Mouse (Mus musculus) monocyte, adult 59 days (primary cell): ENCODE data around the gene Yipf4. TPM values are rescaled to one million over a fixed set of nuclear protein-coding genes. Genes with fewer than 3 reads are reported as not detected.

Experiments
- total RNA-seq, 2 experiments: library from RNA; stranded (reverse); gene quantifications; one replicate each; pipeline ENCODE4 v1.2.4; 2023

Gene Yipf4
- total RNA-seq, result 10 to 100 TPM; 35.8 to 65.6 TPM

GRCm38 (mm10) chr17:74489024-74489900, at the start of gene Yipf4:
TSS of gene Yipf4 (plus strand) at chr17:74489493.

GRCm38 (mm10) chr17:74458711-74459408, 30.4 kb upstream of the Yipf4 start, which contains the start of gene Nlrc4:
TSS of gene Nlrc4 (minus strand) at chr17:74459142.

GRCm38 (mm10) chr17:74527729-74528607, 38.7 kb downstream of the Yipf4 start, which contains the start of gene Birc6:
TSS of gene Birc6 (plus strand) at chr17:74528295.

Other genes starting within 250 kb of the Yipf4 start
- gene Memo1, start 194.0 kb upstream of the Yipf4 start, total RNA-seq, result 10 to 100 TPM; 26.5 to 29.7 TPM
- 10 to 100 TPM; 27.2 to 34.9 TPM for gene Dpy30, start 165.5 kb upstream of the Yipf4 start, total RNA-seq
- gene Spast, start 150.5 kb upstream of the Yipf4 start, total RNA-seq, result 10 to 100 TPM; 28.3 to 28.7 TPM
- gene Slc30a6, start 93.9 kb upstream of the Yipf4 start, total RNA-seq, result 10 to 100 TPM; 10.7 to 16.6 TPM
- 10 to 100 TPM; 17.2 to 19.8 TPM for gene Nlrc4, start 30.4 kb upstream of the Yipf4 start, total RNA-seq
- gene Birc6, start 38.8 kb downstream of the Yipf4 start, total RNA-seq, result 100 to 1,000 TPM; 165 to 186 TPM
- 10 to 100 TPM; 10.8 to 12.1 TPM for gene Ttc27, start 228.2 kb downstream of the Yipf4 start, total RNA-seq